Mouse (Mus musculus): ENCODE results near the gene Dhx8. TPM values are rescaled to one million over a fixed set of nuclear protein-coding genes. Genes with fewer than 3 reads are reported as not detected.

The Dhx8 gene
- 17.2 and 20.8 TPM in 2 replicates for polyA plus RNA-seq (2015; fragmentation: Nextera tagmentation; extraction: Ambion mirVana)

DNA sequence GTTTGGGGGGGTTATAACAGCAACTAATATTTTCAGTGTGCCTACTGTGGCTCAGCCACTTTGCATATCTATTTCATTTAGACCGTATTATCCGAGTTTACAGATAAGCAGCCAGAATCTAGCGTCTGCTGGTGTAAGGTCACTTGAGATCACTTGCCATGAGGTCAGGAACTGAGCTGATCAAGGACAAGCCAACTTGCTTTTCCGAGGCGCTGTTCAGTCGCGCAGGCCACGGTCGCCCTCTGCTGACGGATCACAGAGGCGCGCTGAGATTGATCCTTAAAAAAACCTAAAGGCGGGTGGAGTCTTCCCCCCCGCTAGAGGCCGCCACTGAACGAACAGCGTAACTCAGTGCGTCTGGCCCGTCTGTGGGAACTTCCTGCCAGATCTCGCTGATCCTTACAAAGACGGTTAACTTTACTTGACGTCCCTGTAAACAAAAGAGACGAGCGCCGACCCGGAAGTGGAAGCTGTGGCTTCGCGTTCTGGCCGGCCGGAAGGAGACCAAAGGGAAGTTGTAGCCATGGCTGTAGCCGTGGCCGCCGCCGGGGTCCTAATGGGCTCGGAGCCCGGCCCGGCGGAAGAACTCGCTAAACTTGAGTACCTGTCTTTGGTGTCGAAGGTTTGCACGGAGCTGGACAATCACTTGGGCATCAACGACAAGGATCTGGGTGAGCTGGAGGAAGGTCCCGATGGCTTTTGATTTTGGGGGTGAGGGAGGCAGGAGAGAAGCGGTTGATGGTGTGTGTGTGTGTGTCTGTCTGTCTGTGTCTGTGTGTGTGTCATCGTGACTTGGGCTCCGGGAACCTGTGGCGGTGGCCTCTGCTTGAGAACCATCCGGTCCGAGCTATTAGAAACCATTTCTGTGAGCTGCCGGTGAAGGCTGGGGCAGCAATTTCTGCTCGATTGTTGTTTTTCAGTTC, at the start of gene Dhx8:
Gene Dhx8 (plus strand): TSS at position 402 of the 923 bp plus-strand sequence.
- Histone ChIP-seq H3K4me3 (peak within 1 kb of the TSS; percentile 75), H3K9ac (peak within 1 kb of the TSS; percentile 76), H3K36me3 (peaks cover 34% of the 10 kb centered on the region), H3K4me1 (replicated peaks) (peaks cover 12% of the 10 kb centered on the region), H3K27me3 (no peaks in the 10 kb centered on the region), H3K4me2 (peak within 1 kb of the TSS; percentile 70), H3K27ac (peak within 1 kb of the TSS; percentile 68), H3K9me3 (replicated peaks) (no peaks in the 10 kb centered on the region)
- under 1% methylated on average over 51 of the region's 51 CpGs for WGBS
- ATAC-seq (replicated peaks; ENCODE audit: insufficient number of reproducible peaks, insufficient read depth, low FRiP score, low read depth), result peak; percentile 97

- 0 out of 2 replicates have a peak overlapping the region, but pooled peaks have one; percentile 11 for H3K9ac ChIP-seq
- peak; percentile 76 for ATAC-seq (replicated peaks; ENCODE audit: insufficient number of reproducible peaks, insufficient read depth, low FRiP score, low read depth)
- H3K27ac ChIP-seq, result peak overlapping the region; percentile 73
- peaks cover 16% of the 10 kb centered on the region for H3K4me1 ChIP-seq (replicated peaks)
- H3K4me2 ChIP-seq, result peak overlapping the region; percentile 48
- no peak overlapping the region for H3K4me3 ChIP-seq
- 27% methylated on average over 13 of the region's 13 CpGs for WGBS
- no peaks in the 10 kb centered on the region for H3K27me3 ChIP-seq
- no peaks in the 10 kb centered on the region for H3K9me3 ChIP-seq (replicated peaks)
- no peaks in the 10 kb centered on the region for H3K36me3 ChIP-seq
Measured at GRCm38 (mm10) chr11:101687351-101688301, 45.1 kb upstream of the Dhx8 start.

GRCm38 (mm10) chr11:101689701-101690113, 43.0 kb upstream of the Dhx8 start:
- Histone ChIP-seq H3K9me3 (replicated peaks) (no peaks in the 10 kb centered on the region), H3K9ac (no peak overlapping the region), H3K27ac (no peak overlapping the region), H3K4me2 (no peak overlapping the region), H3K27me3 (no peaks in the 10 kb centered on the region), H3K36me3 (no peaks in the 10 kb centered on the region), H3K4me1 (replicated peaks) (peaks cover 16% of the 10 kb centered on the region), H3K4me3 (no peak overlapping the region)
- WGBS, result 70% methylated on average over 10 of the region's 10 CpGs
- ATAC-seq (replicated peaks; ENCODE audit: insufficient number of reproducible peaks, insufficient read depth, low FRiP score, low read depth), result no peak

- 64% methylated on average over 5 of the region's 5 CpGs for WGBS
- ATAC-seq (replicated peaks; ENCODE audit: insufficient number of reproducible peaks, insufficient read depth, low FRiP score, low read depth), result no peak
- no peak overlapping the region for H3K4me3 ChIP-seq
Measured at GRCm38 (mm10) chr11:101690326-101690725, 42.4 kb upstream of the Dhx8 start.

GRCm38 (mm10) chr11:101695906-101696661, 36.6 kb upstream of the Dhx8 start:
- no peaks in the 10 kb centered on the region for H3K27me3 ChIP-seq
- H3K9ac ChIP-seq, result peak overlapping the region; percentile 23; the same call in 1 of the 2 replicates
- peak overlapping the region; percentile 32 for H3K4me3 ChIP-seq
- 0 out of 2 replicates have a peak overlapping the region, but pooled peaks have one; percentile 7 for H3K27ac ChIP-seq
- H3K4me1 ChIP-seq (replicated peaks), result peaks cover 15% of the 10 kb centered on the region
- no peaks in the 10 kb centered on the region for H3K9me3 ChIP-seq (replicated peaks)
- ATAC-seq (replicated peaks; ENCODE audit: insufficient number of reproducible peaks, insufficient read depth, low FRiP score, low read depth), result no peak
- WGBS, result 7% methylated on average over 20 of the region's 20 CpGs
- no peaks in the 10 kb centered on the region for H3K36me3 ChIP-seq
- peak overlapping the region; percentile 56 for H3K4me2 ChIP-seq

More at GRCm38 (mm10) chr11:101690326-101690725, 42.4 kb upstream of the Dhx8 start:
- Histone ChIP-seq H3K4me1 (replicated peaks) (peaks cover 17% of the 10 kb centered on the region), H3K27me3 (no peaks in the 10 kb centered on the region), H3K36me3 (no peaks in the 10 kb centered on the region), H3K9ac (no peak overlapping the region), H3K4me2 (no peak overlapping the region), H3K27ac (no peak overlapping the region), H3K9me3 (replicated peaks) (no peaks in the 10 kb centered on the region)

DNA sequence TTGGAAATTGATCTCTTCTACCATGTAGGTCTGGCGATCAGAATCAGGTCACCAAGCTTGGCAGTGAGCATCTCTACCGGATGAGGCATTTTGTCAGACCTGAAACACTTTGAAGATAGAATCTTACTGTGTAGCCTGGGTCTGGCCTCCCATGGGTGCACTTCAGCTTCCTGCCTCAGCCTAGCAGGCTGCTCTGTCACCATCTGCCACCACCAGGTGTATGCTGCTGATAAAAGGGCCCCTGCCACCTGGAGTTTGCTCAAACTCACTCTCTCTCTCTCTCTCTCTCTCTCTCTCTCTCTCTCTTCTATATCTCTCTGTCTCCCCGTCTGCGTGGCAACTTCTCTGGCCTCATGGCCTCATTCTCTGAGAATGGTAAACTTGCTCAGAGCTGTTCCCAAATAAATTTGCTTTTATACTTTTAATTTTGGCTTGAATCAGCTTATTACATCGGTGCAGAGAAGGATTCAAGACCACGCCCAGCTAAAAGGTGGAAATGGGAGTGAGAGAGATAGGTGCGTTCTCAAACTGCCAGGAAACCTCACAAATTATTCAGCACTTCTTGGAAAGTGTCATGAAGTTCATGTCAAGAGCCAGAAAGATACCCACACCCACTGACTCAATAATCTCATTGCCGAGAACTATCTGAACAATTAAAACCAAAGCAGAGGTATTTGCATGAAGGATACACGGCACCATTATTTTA, 35.4 kb upstream of the Dhx8 start:
- no peaks in the 10 kb centered on the region for H3K27me3 ChIP-seq
- H3K4me3 ChIP-seq, result no peak overlapping the region
- H3K9ac ChIP-seq, result no peak overlapping the region
- no peak overlapping the region for H3K4me2 ChIP-seq
- peaks cover 15% of the 10 kb centered on the region for H3K4me1 ChIP-seq (replicated peaks)
- H3K36me3 ChIP-seq, result no peaks in the 10 kb centered on the region
- no peak for ATAC-seq (replicated peaks; ENCODE audit: insufficient number of reproducible peaks, insufficient read depth, low FRiP score, low read depth)
- 85% methylated on average over 9 of the region's 9 CpGs for WGBS
- H3K9me3 ChIP-seq (replicated peaks), result no peaks in the 10 kb centered on the region
- H3K27ac ChIP-seq, result no peak overlapping the region

- Histone ChIP-seq H3K4me2 (no peak overlapping the region), H3K27me3 (no peaks in the 10 kb centered on the region), H3K4me1 (replicated peaks) (peaks cover 15% of the 10 kb centered on the region), H3K9me3 (replicated peaks) (no peaks in the 10 kb centered on the region), H3K36me3 (no peaks in the 10 kb centered on the region), H3K27ac (no peak overlapping the region), H3K9ac (no peak overlapping the region), H3K4me3 (no peak overlapping the region)
- ATAC-seq (replicated peaks; ENCODE audit: insufficient number of reproducible peaks, insufficient read depth, low FRiP score, low read depth), result no peak
Measured at GRCm38 (mm10) chr11:101698114-101698513, 34.6 kb upstream of the Dhx8 start.

DNA sequence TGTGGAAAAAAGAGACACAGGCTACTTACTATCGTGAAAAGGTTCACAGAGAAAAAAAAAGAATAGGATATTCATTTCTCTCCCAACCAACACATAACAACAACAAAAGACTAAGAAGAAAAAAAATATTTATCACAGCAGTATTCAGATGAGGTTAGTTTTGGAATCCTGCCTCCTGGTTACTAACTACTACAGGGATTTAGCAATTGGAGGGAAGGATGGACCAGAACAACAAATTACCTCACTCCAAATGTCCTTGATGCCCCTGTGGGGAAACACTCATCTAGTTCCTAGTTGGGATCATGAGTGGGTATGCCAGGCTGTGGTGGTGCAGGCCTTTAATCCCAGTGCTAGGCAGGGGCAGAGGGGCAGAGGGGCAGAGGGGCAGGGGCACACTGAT, 33.2 kb upstream of the Dhx8 start:
- WGBS, result 90% methylated on average over 1 of the region's 1 CpGs
- Histone ChIP-seq H3K9ac (no peak overlapping the region), H3K36me3 (no peaks in the 10 kb centered on the region), H3K27ac (no peak overlapping the region), H3K9me3 (replicated peaks) (no peaks in the 10 kb centered on the region), H3K4me1 (replicated peaks) (peaks cover 15% of the 10 kb centered on the region), H3K27me3 (no peaks in the 10 kb centered on the region), H3K4me3 (no peak overlapping the region), H3K4me2 (no peak overlapping the region)
- ATAC-seq (replicated peaks; ENCODE audit: insufficient number of reproducible peaks, insufficient read depth, low FRiP score, low read depth), result no peak

GRCm38 (mm10) chr11:101699991-101700390, 32.7 kb upstream of the Dhx8 start:
- 60% methylated on average over 7 of the region's 7 CpGs for WGBS
- Histone ChIP-seq H3K27ac (no peak overlapping the region), H3K4me1 (replicated peaks) (peaks cover 15% of the 10 kb centered on the region), H3K9ac (no peak overlapping the region), H3K9me3 (replicated peaks) (no peaks in the 10 kb centered on the region), H3K36me3 (no peaks in the 10 kb centered on the region), H3K4me3 (no peak overlapping the region), H3K4me2 (no peak overlapping the region), H3K27me3 (no peaks in the 10 kb centered on the region)
- no peak for ATAC-seq (replicated peaks; ENCODE audit: insufficient number of reproducible peaks, insufficient read depth, low FRiP score, low read depth)

- WGBS, result 22% methylated on average over 12 of the region's 12 CpGs
- no peak overlapping the region for H3K27ac ChIP-seq
- peaks cover 13% of the 10 kb centered on the region for H3K4me1 ChIP-seq (replicated peaks)
- H3K27me3 ChIP-seq, result no peaks in the 10 kb centered on the region
- no peak overlapping the region for H3K4me2 ChIP-seq
- H3K36me3 ChIP-seq, result no peaks in the 10 kb centered on the region
- no peak overlapping the region for H3K4me3 ChIP-seq
- 0 out of 2 replicates have a peak, but pooled peaks have one; percentile 14 for ATAC-seq (replicated peaks; ENCODE audit: insufficient number of reproducible peaks, insufficient read depth, low FRiP score, low read depth)
- H3K9ac ChIP-seq, result no peak overlapping the region
- H3K9me3 ChIP-seq (replicated peaks), result no peaks in the 10 kb centered on the region
Measured at GRCm38 (mm10) chr11:101700446-101700845, 32.3 kb upstream of the Dhx8 start.
